Mouse (Mus musculus) adrenal gland, adult (tissue): ENCODE measurements at regions not wholly inside any gene's neighbourhood (a gene's known extent, or its start where the extent isn't known, plus 50 kb on each side); places are given as distances from the start of the nearest gene placed in this dataset.
A peak's percentile ranks its signal among the peaks of the same experiment; 100 is the strongest.

Source experiments
- DNase-seq, 2 experiments: peaks; one replicate each; pipeline ENCODE4 v3.0.0; 2022 to 2023; ENCODE audit warnings: low spot score in 1 of 2; ENCODE audit not compliant: inconsistent age in 2 of 2

- DNase-seq: peak; percentile 31 to 63
Observed at GRCm38 (mm10) chr13:51899319-51900042, 53.0 kb downstream of the Gadd45g start.

- peak; percentile 29 to 74 for DNase-seq
Observed at GRCm38 (mm10) chr13:51900043-51900440, 53.6 kb downstream of the Gadd45g start.

DNA sequence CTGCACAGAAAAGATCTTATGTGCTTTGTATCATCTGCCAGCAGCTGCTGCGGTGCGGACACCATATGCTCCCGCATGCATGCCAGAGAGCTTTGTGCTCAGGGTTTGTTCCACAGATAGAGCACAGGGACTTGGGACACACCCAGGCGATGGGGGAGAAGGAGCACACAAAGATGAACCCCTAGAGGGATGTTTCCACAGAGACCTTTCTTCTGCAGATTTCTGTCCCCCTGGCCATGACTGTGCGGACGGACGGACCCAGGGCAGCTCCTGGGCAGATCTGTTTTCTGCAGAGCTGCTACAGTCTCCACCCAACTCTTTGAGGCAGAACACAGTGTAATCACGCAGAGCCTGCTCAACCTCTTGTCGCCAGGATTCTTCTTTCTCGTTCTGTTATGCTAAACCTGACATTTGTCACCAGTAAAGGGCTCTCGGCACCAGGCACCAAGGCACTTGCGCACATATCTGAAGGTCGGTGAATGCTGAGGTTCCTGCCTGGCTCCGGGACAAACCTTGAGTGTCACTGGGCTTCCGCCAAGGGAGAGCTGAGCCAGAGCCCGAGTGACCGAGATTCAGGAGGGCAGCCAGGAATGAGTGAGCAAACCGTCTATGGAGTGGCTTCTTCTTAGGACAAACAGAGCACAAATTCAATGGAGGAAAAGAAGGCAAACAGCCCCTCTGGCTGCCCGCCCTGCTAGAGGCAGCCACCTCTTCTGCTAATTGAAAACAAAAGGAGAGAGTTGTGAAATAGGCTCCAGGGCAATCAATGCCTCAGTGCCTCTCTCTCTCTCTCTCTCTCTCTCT is 56.2 kb downstream of the Gadd45g start:
- DNase-seq: peak; percentile 94 to 98

- peak; percentile 40 to 65 for DNase-seq
Observed at GRCm38 (mm10) chr13:51903324-51903939, 57.0 kb downstream of the Gadd45g start.

DNA sequence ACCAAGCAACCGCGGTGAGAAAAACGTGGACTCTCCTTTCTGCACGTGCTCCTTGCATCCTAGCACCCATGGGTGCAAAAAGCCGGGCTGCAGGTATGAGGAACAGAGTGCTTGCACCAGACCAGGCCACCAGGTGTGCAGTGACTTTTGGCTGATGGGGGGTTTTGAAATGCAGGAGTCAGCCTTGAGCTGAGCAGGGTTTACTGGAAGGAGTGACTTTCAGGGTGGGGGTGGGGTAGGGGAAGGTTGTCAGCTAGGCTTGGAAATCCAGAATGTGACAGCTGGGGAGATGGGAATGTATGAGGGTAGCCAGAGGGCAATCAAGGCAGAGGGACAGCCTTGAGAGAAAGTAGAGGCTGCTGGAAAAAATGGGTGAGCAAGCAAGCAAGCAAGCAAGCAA is 58.8 kb downstream of the Gadd45g start:
- no peak for DNase-seq

DNA sequence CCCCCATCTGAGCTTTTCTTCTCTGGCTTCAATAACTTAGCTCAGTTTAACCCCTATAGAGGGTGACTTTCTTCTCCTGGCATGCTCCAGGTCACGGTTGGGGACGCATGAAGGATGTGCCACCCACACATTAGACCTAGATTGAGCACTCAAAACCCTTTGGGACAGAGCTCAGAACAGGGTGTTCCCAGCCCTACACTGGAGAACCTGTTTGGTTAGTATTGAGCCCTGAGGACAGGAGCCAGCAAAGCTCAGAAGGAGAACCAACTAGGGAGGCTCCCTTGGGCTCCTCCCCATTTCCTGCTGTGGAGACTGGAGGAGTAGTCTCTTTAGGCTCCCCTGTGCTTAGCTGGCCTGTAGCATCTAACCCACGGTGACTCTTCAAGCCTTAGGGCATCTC is 59.6 kb downstream of the Gadd45g start:
- no peak for DNase-seq

DNA sequence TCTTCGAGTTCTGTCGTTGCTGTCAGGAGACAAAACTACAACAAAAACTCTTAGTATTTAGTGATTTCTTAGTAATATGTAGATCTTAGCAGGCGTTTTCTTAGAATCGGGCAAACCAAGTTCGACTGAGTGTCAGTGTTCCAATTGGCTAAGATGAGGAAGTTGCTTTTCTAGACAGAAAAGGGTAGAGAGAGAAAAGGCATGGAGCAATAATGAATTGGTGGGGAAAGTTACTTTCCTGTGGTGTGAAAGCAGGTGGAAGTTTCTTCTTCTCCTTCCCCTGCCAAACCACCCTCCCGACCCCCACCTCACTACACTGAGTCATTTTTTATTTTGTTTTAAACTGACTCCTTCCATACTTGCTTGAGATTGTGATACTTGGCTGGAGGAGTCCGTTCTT is 62.0 kb downstream of the Gadd45g start:
- DNase-seq: no peak

DNA sequence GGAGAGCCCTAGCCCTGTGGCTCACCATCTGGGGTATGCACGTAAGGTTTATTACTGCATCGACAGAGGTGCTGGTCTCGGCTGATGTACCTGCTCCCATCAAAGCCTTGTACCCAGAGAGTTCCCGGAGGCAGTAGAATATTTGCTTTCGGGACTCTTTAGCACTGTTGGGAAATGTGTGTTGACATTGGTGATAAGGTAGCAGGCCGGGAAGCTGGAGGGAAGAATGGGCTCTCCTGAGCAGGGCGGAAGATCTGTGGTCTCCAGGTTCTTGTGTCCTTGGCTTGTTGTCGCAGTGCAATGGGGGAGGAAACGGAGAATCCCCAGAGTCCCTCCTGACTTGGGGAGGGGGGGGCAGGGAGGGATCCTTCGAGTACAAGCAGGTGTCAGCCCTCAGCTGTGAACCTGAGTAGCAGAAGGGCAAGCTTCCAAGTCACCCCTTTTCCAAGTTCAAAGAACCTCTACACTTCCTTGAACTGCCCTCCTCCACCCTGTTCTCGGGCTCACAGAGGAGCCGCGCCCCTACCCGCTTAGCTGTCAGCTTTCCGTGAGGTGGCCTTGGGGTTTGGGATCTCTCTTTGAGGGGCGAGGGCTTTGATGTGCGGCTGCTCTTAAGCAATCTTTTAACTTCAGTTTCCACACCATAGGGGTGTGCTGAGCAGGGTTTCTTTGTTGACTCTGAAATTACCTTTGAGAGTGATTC is 65.0 kb downstream of the Gadd45g start:
- DNase-seq: peak in 1 of 2 experiments; percentile 55

DNA sequence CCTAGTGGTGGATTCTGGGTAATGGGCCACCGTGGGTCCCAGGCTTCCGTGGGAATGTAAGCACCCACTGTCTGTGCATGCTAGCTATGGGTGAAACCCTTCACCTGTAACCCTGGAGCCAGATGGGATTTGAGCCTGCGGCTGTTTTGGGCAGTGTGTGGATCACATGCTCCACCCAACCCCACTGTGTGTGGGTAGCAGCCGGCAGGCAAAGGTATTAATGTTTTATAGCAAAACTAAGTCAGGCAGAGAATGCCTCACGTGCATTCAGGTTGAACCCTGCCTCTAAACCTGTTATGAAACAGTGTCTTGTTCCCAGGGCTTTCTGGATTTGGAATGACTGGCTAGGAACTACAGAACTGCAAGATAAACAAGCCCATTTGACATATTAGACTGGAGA is 66.0 kb downstream of the Gadd45g start:
- no peak for DNase-seq

GRCm38 (mm10) chr13:51912994-51913393 is 66.5 kb downstream of the Gadd45g start:
- no peak for DNase-seq

- no peak for DNase-seq
Observed at GRCm38 (mm10) chr13:51916666-51917240, 70.3 kb downstream of the Gadd45g start.

DNA sequence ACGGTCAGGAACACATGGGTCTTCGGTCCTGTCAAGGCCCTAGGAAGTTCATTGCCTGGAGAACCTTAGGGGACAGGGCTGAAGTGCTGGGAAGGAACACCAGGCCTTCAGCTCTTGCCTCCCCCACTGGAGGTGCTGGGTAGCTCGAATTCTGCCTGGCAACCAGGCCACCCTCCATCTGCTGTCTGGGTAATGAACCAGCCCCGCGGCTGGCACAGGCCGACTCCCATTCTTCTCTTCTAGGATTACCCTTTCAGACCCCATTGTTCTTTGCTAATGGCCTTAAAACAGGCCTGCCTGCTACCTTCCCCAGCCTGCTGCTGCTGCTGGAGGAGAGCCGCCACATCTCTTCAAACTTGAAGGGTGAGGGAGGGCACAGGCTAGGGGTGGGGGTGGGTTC is 71.2 kb downstream of the Gadd45g start:
- DNase-seq: no peak

GRCm38 (mm10) chr13:51918108-51918507 is 71.6 kb downstream of the Gadd45g start:
- no peak for DNase-seq

- DNase-seq: no peak
Observed at GRCm38 (mm10) chr13:51918781-51919170, 72.3 kb downstream of the Gadd45g start.

DNA sequence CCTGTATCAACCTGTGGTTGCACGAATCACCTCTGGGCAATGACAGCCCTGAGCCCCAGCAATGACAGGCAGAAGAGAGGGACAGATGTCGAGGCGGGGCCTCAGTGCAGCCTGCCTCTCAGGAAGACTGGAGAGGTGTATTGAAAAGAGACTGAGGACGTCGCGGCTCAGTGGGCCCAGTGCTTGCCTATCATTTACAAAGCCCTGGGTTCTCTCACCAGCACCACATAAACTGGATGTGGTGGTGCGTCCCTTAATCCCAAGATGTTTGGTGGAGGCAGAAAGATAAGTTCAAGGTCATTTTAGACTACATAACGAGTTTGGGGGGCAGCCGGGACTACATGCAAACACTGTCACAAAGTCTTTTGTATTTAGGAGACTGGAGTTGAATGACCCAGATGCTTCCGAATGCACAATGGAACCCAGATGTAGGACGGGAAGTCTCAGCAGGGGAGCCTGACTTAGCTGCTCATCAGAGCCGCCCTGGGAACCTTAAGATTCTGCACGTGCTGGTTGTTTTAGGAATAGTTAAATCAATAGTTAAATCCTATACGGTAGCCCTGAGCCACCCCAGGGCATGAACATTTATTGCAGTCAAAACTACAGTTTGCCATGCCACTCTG is 72.8 kb downstream of the Gadd45g start:
- DNase-seq: no peak

DNA sequence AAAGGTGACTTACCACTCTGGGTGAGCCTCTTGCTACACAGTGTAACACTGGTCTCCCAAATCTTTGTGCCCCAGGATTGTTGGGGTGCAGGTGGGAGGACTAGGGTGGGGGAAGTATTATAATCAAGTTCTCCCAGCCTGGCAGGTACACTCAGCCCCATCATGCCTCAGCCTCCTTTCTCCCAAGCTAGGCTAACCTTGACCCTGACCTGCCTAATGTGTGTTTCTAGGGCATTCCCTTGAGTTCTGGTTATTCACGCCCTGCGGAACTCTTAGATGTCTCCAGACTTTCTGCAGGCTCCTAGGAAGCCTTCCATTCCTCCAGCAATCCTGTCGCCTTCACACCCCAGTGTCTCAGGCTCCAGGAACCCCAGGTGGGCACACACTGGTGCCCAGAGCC is 73.5 kb downstream of the Gadd45g start:
- DNase-seq: no peak

GRCm38 (mm10) chr13:51920511-51921351 is 74.3 kb downstream of the Gadd45g start:
- no peak for DNase-seq

DNA sequence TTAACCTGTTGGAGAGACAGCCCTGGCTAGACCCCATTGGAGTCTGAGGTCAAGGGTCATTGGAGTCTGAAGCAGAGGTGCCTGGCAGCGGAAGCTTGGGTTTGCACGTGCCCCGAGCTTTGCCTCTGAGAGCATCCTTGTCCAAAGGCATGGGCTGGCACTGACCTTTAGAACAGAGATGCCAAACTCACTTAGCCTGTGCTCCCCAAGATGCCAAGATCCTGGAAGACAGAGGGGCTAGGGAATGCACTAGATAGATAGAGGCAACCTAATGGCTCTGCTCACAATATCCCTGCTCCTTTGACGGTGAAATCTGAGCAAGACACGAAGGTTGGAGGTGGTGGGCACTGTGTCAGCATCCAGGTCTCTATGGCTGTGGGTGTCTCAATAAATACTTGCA is 75.1 kb downstream of the Gadd45g start:
- DNase-seq: no peak

GRCm38 (mm10) chr13:51926764-51927163 is 80.3 kb downstream of the Gadd45g start:
- no peak for DNase-seq

GRCm38 (mm10) chr13:51929730-51930129 is 83.3 kb downstream of the Gadd45g start:
- no peak for DNase-seq
